Mouse (Mus musculus): Measurements from ENCODE around the gene Kirrel3.

Gene Kirrel3

GRCm38 (mm10) chr9:34818325-34818976, 332.8 kb downstream of the Kirrel3 start:
- no peak for DNase-seq (ENCODE audit: low spot score in 2 of 2)

- no peak for DNase-seq (ENCODE audit: low spot score in 2 of 2)
Measured at GRCm38 (mm10) chr9:34824358-34825088, 338.8 kb downstream of the Kirrel3 start.

- DNase-seq (ENCODE audit: low spot score in 2 of 2): no peak
Measured at GRCm38 (mm10) chr9:34825089-34825400, 339.4 kb downstream of the Kirrel3 start.

- no peak for DNase-seq (ENCODE audit: low spot score in 2 of 2)
Measured at GRCm38 (mm10) chr9:34825402-34826008, 339.8 kb downstream of the Kirrel3 start.

GRCm38 (mm10) chr9:34830696-34831095, 345.0 kb downstream of the Kirrel3 start:
- DNase-seq (ENCODE audit: low spot score in 2 of 2): no peak

- DNase-seq (ENCODE audit: low spot score in 2 of 2): no peak
Measured at GRCm38 (mm10) chr9:34836801-34837200, 351.1 kb downstream of the Kirrel3 start.

GRCm38 (mm10) chr9:34837700-34838462, 352.2 kb downstream of the Kirrel3 start:
- no peak for DNase-seq (ENCODE audit: low spot score in 2 of 2)

- DNase-seq (ENCODE audit: low spot score in 2 of 2): no peak
Measured at GRCm38 (mm10) chr9:34843275-34843965, 357.7 kb downstream of the Kirrel3 start.

GRCm38 (mm10) chr9:34846440-34846839, 360.7 kb downstream of the Kirrel3 start:
- DNase-seq (ENCODE audit: low spot score in 2 of 2): no peak

- no peak for DNase-seq (ENCODE audit: low spot score in 2 of 2)
Measured at GRCm38 (mm10) chr9:34847664-34848063, 362.0 kb downstream of the Kirrel3 start.

GRCm38 (mm10) chr9:34851136-34851535, 365.4 kb downstream of the Kirrel3 start:
- DNase-seq (ENCODE audit: low spot score in 2 of 2): no peak

GRCm38 (mm10) chr9:34857575-34857974, 371.9 kb downstream of the Kirrel3 start:
- DNase-seq (ENCODE audit: low spot score in 2 of 2): no peak

GRCm38 (mm10) chr9:34858071-34858470, 372.4 kb downstream of the Kirrel3 start:
- DNase-seq (ENCODE audit: low spot score in 2 of 2): no peak

GRCm38 (mm10) chr9:34860934-34861333, 375.2 kb downstream of the Kirrel3 start:
- no peak for DNase-seq (ENCODE audit: low spot score in 2 of 2)

- peak in 1 of 2 experiments; percentile 10 for DNase-seq (ENCODE audit: low spot score in 2 of 2)
Measured at GRCm38 (mm10) chr9:34861775-34862174, 376.1 kb downstream of the Kirrel3 start.

- DNase-seq (ENCODE audit: low spot score in 2 of 2): no peak
Measured at GRCm38 (mm10) chr9:34865606-34866005, 379.9 kb downstream of the Kirrel3 start.

GRCm38 (mm10) chr9:34871316-34871966, 385.7 kb downstream of the Kirrel3 start:
- no peak for DNase-seq (ENCODE audit: low spot score in 2 of 2)

GRCm38 (mm10) chr9:34875238-34875637, 389.5 kb downstream of the Kirrel3 start:
- no peak for DNase-seq (ENCODE audit: low spot score in 2 of 2)

GRCm38 (mm10) chr9:34877186-34877585, 391.5 kb downstream of the Kirrel3 start:
- no peak for DNase-seq (ENCODE audit: low spot score in 2 of 2)

- no peak for DNase-seq (ENCODE audit: low spot score in 2 of 2)
Measured at GRCm38 (mm10) chr9:34877799-34878198, 392.1 kb downstream of the Kirrel3 start.

GRCm38 (mm10) chr9:34881750-34882149, 396.1 kb downstream of the Kirrel3 start:
- no peak for DNase-seq (ENCODE audit: low spot score in 2 of 2)
